Mouse (Mus musculus) T-helper 17 cell (primary cell): ENCODE results near the gene Stam.
"Not testable (repeated sequence)": the region's sequence is repeated elsewhere in the genome, so short reads cannot be mapped to it uniquely, and the experiment has no call there.

Experiments used
- in situ Hi-C, 2 experiments: fragments of 300-600 bp; cut with MboI, MseI; formaldehyde crosslinking; loops; 1 replicate in 1 of 2; 2 replicates in 1 of 2; pipeline ENCODE4 v1.15.1; 2025; ENCODE audit warnings: high pct_unique_total_duplicates in 2 of 2

The Stam gene

GRCm38 (mm10) chr2:14184375-14184774 is 110.5 kb downstream of the Stam start:
- in situ Hi-C loops: no loop called here

GRCm38 (mm10) chr2:14190684-14191083 is 116.8 kb downstream of the Stam start:
- in situ Hi-C loops: no loop called here

GRCm38 (mm10) chr2:14191601-14192000 is 117.7 kb downstream of the Stam start:
- in situ Hi-C loops: no loop called here

- in situ Hi-C loops: no loop called here
Measured at GRCm38 (mm10) chr2:14192046-14192445, 118.1 kb downstream of the Stam start.

GRCm38 (mm10) chr2:14198325-14198903 is 124.5 kb downstream of the Stam start:
- in situ Hi-C loops: not testable (repeated sequence)
